Mouse (Mus musculus) midbrain, embryonic 16.5 days (tissue): ENCODE measurements around the gene Kcnab1. TPM values are rescaled to one million over a fixed set of nuclear protein-coding genes. Genes with fewer than 3 reads are reported as not detected.
A peak's percentile ranks its signal among the peaks of the same experiment; 100 is the strongest.

Source experiments
- ATAC-seq: fragments of 200-750 bp; cut with Nextera tagmentation; 2 replicates; pipeline ENCODE4 v1.8.0; 2017; ENCODE audit warnings: moderate TSS enrichment
- H3K27ac ChIP-seq: fragments of 300-500 bp; sonication (generic); 2 replicates; pipeline ENCODE4 v1.5.1; 2014; ENCODE audit warnings: mild to moderate bottlenecking, low read length, mixed read lengths
- H3K27me3 ChIP-seq: fragments of 300-500 bp; sonication (generic); 2 replicates; pipeline ENCODE4 v1.6.1; 2014; ENCODE audit warnings: low read depth, low read length, mixed read lengths; ENCODE audit not compliant: control insufficient read depth, insufficient read depth
- H3K36me3 ChIP-seq: fragments of 300-500 bp; sonication (generic); 2 replicates; pipeline ENCODE4 v1.6.1; 2014; ENCODE audit warnings: mild to moderate bottlenecking, low read length, moderate library complexity, mixed read lengths; ENCODE audit not compliant: control insufficient read depth, insufficient read depth
- H3K4me1 ChIP-seq: fragments of 300-500 bp; sonication (generic); 2 replicates; pipeline ENCODE4 v1.6.1; 2014; ENCODE audit warnings: mild to moderate bottlenecking, low read length, mixed read lengths; ENCODE audit not compliant: control insufficient read depth, insufficient read depth
- H3K4me2 ChIP-seq: fragments of 300-500 bp; sonication (generic); 2 replicates; pipeline ENCODE4 v1.6.1; 2014; ENCODE audit warnings: mild to moderate bottlenecking, low read length, mixed read lengths
- H3K4me3 ChIP-seq: fragments of 300-500 bp; sonication (generic); 2 replicates; pipeline ENCODE4 v1.5.1; 2014; ENCODE audit warnings: low read depth, mild to moderate bottlenecking, low read length, moderate library complexity, mixed read lengths
- H3K9ac ChIP-seq: fragments of 300-500 bp; sonication (generic); 2 replicates; pipeline ENCODE4 v1.6.1; 2014; ENCODE audit warnings: low read depth, low read length, mixed read lengths
- H3K9me3 ChIP-seq: fragments of 300-500 bp; sonication (generic); replicated peaks from 2 replicates; pipeline ENCODE4 v1.6.1; 2014; ENCODE audit warnings: mild to moderate bottlenecking, low read length, mixed read lengths; ENCODE audit not compliant: control insufficient read depth, poor library complexity, severe bottlenecking
- whole genome bisulfite sequencing: fragments of 180-500 bp; shearing (Covaris S2); extraction: QIAGEN DNeasy Blood & Tissue Kit; methylation state at CpG from one replicate; pipeline ENCODE4 v1.1.7; 2014; 5-methylcytosine and 5-hydroxymethylcytosine counted together
- polyA plus RNA-seq: library from polyadenylated mRNA; unstranded; fragments of >200 nt; fragmentation: Nextera tagmentation; extraction: Ambion mirVana; gene quantifications from 2 replicates; pipeline ENCODE4 v1.2.1, GENCODE M21; 2015

Kcnab1 gene
- polyA plus RNA-seq, 1 experiment from 2014 or later, result 9.0 TPM

DNA sequence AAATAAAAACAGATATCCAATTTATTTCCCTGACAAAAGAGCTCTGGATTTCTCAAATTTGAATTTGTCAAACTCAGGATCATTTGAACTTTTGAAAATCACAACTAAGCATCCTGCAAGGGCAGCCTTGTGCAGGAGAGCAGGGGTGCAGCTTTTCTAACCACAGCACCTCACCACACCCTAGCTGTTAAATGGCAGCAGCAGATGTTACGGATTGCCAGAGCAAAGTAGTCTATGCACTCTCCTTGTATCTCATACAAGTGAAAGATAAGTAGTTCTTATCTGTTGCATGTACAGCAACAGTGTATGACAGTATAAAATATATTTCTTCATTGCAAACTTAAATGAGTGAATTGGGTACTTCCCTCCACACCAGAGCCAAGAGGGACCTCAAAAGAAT is 20.4 kb downstream of the Kcnab1 start:
- no peak overlapping the region for H3K9ac ChIP-seq
- WGBS, result 85% methylated on average over 1 of the region's 1 CpGs
- H3K27me3 ChIP-seq, result no peaks in the 10 kb centered on the region

DNA sequence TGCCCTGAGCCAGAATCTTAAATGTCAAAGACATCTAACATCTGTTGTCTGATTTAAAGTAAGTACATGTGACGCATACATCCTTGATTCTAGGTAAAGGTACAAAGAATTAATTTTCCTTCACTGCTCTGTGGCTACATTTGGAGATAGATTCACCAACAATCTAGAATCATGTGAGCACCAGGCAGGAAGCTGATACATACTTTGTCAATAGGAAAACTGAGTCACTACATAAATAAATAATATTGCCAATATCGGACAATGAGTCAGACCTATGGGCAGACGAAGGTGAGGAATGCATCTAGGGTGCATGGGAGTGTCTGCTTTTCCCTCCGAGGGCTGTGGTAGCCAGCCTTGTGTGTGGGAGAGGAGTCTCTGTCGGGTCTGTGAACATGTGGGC is 25.7 kb downstream of the Kcnab1 start:
- H3K27me3 ChIP-seq, result no peaks in the 10 kb centered on the region
- no peaks in the 10 kb centered on the region for H3K9me3 ChIP-seq
- no peaks in the 10 kb centered on the region for H3K36me3 ChIP-seq
- no peak overlapping the region for H3K9ac ChIP-seq
- ATAC-seq, result no peak
- no peaks in the 10 kb centered on the region for H3K4me1 ChIP-seq
- H3K27ac ChIP-seq, result no peak overlapping the region
- no peak overlapping the region for H3K4me2 ChIP-seq
- WGBS, result 84% methylated on average over 5 of the region's 5 CpGs
- no peak overlapping the region for H3K4me3 ChIP-seq

More for the DNA sequence above, 20.4 kb downstream of the Kcnab1 start:
- no peak for ATAC-seq
- H3K4me3 ChIP-seq, result no peak overlapping the region
- H3K4me2 ChIP-seq, result no peak overlapping the region
- no peak overlapping the region for H3K27ac ChIP-seq
- H3K4me1 ChIP-seq, result no peaks in the 10 kb centered on the region
- H3K9me3 ChIP-seq, result no peaks in the 10 kb centered on the region
- no peaks in the 10 kb centered on the region for H3K36me3 ChIP-seq

DNA sequence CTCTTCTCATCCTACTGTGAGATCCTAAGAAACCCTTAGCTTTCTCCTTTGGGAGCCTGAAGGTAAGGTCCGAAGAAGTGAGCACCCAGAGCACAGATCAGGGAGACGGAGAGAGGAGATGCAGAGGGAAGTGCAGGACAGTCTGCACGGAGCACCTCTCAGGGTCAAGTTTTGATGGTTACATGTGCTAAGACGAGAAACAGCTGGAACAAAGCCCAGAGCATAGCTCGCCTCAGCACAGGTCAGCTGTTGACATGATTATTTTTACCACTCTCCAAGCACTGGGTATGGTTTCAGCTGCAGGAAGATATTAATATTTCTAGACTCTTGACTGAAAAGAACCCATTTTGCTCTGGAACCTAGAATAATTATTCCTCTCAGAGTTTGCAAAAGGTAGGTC is 27.7 kb downstream of the Kcnab1 start:
- no peaks in the 10 kb centered on the region for H3K36me3 ChIP-seq
- no peak overlapping the region for H3K4me3 ChIP-seq
- WGBS, result 83% methylated on average over 5 of the region's 5 CpGs
- H3K4me2 ChIP-seq, result no peak overlapping the region
- no peaks in the 10 kb centered on the region for H3K4me1 ChIP-seq
- H3K27me3 ChIP-seq, result no peaks in the 10 kb centered on the region
- ATAC-seq, result no peak
- H3K27ac ChIP-seq, result no peak overlapping the region
- H3K9ac ChIP-seq, result no peak overlapping the region
- no peaks in the 10 kb centered on the region for H3K9me3 ChIP-seq

DNA sequence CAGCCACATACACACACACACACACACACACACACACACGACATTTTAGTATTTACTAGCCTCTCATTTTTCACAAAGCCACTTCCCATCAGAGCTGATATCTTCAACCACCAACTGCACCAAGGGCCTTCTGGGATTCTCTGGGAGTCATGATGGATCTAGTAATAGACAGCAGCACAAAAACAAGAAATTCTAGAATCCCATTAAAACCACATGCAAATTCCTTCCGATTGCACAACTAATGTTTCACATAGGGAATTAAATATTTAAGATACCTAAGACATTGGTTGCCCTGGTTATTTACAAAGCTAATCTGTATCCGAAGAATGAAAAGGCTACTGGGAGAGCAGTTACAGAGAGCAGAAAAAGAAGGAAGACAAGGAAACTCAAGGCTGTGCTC is 29.6 kb downstream of the Kcnab1 start:
- no peaks in the 10 kb centered on the region for H3K4me1 ChIP-seq
- H3K27me3 ChIP-seq, result no peaks in the 10 kb centered on the region
- H3K4me3 ChIP-seq, result no peak overlapping the region
- H3K9me3 ChIP-seq, result no peaks in the 10 kb centered on the region
- no peak overlapping the region for H3K4me2 ChIP-seq
- no peak for ATAC-seq
- H3K9ac ChIP-seq, result no peak overlapping the region
- no peak overlapping the region for H3K27ac ChIP-seq
- no peaks in the 10 kb centered on the region for H3K36me3 ChIP-seq
- 82% methylated on average over 3 of the region's 3 CpGs for WGBS

DNA sequence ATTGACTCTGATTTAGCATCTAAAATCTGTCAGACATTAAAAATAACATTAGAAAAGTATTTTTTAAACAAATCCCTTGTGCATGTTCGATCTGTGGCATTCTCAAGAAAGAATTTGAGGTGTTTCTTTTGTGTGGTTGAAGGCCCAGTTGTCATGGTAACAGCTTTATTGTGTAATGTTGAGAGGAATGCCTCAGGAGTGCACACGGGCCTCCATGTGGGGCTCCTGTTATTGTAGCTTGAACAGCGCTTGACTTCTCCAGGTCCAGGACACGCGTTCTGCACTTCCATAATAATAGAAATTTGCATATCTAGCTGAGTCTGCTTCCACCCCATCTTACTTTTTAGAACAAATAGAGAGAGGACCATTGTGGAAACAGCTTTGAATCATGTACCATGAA is 36.0 kb downstream of the Kcnab1 start:
- Histone ChIP-seq H3K9ac (no peak overlapping the region), H3K36me3 (no peaks in the 10 kb centered on the region), H3K4me3 (no peak overlapping the region), H3K27me3 (no peaks in the 10 kb centered on the region), H3K9me3 (no peaks in the 10 kb centered on the region), H3K27ac (no peak overlapping the region), H3K4me2 (no peak overlapping the region), H3K4me1 (peaks cover 3% of the 10 kb centered on the region; the same call in 1 of the 2 replicates)
- ATAC-seq, result peak; percentile 90
- 7% methylated on average over 5 of the region's 5 CpGs for WGBS

DNA sequence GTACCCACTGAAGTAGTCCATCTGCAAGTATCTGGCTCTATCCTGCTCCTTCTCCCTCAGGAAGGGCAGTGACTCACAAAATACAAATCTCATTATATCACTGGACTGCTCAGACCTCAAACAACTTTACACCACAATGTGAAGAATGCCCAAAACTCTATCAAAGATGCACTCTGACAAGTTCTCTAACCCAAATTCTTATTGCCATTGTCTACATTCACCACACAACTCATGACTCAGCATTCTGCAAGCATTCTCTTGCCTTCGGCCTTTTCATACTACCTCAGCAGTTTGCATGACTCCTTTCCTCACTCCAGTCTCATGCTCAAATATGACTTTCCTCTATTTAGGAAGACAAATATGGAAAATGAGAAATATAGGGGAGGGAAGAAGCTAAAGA is 42.6 kb downstream of the Kcnab1 start:
- Histone ChIP-seq H3K4me2 (no peak overlapping the region), H3K9me3 (no peaks in the 10 kb centered on the region), H3K36me3 (no peaks in the 10 kb centered on the region), H3K27ac (no peak overlapping the region), H3K27me3 (no peaks in the 10 kb centered on the region), H3K4me1 (no peaks in the 10 kb centered on the region), H3K4me3 (no peak overlapping the region), H3K9ac (no peak overlapping the region)
- 80% methylated on average over 1 of the region's 1 CpGs for WGBS
- no peak for ATAC-seq

DNA sequence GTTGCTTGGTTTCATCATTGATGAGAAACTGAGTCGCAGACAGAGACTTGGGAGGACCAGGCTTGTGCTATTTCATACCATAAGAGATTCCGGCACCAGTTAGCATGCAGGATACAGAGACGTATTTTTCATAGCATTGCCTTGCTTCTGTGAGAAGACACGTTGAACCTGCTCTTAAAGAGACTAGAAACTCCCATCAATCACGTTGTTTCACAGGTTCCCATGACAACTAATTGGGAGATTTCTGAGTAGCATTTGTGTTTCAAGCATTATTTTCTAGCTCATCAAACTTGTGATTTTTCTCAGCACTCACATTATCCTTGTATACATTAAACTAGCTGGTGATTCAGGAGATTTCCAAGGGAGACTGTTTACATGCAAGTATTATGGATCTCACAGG is 63.8 kb downstream of the Kcnab1 start:
- Histone ChIP-seq H3K4me2 (no peak overlapping the region), H3K27ac (no peak overlapping the region), H3K9me3 (no peaks in the 10 kb centered on the region), H3K9ac (no peak overlapping the region), H3K27me3 (no peaks in the 10 kb centered on the region), H3K36me3 (no peaks in the 10 kb centered on the region), H3K4me3 (no peak overlapping the region), H3K4me1 (no peaks in the 10 kb centered on the region)
- ATAC-seq, result no peak
- 71% methylated on average over 5 of the region's 5 CpGs for WGBS

DNA sequence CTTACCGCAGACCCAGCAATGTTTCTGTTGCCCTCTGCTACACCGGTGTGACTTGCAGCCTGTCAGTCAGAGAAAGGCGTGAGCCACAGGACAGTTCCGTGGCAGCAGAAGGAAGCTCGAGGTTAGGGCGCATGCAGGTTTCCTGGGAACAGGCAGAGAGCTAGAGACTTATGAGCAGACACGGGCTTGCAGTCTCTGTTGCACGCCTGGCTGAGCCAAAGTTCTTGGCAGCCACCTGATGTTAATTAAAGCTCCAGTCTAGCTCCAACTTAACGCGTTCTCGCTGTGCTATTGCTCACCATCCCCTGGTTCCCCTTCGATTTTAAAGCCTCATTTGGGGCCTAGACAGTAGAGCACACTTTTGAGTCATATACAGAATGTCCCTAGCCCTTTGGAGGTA is 65.4 kb downstream of the Kcnab1 start:
- no peaks in the 10 kb centered on the region for H3K27me3 ChIP-seq
- 69% methylated on average over 12 of the region's 12 CpGs for whole genome bisulfite sequencing

DNA sequence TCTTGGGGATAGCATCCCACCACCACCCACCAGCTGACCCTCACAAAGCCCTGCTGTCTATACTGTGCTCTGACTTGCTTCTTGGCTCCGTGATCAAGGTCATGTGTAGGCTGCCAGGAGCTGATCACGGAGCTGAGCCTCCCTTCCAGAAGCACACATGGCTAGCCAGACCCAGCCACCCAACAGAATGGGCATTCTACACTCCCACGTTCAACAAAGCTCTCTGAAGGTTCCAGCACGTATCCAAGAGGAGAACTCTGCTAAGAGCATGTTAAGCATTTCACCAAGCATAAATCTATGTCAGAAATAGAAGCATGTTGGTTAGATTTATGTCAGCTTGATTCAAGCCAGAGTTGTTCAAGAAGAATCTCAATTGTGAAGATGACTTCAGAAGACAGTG is 66.6 kb downstream of the Kcnab1 start:
- Histone ChIP-seq H3K4me1 (no peaks in the 10 kb centered on the region), H3K9me3 (no peaks in the 10 kb centered on the region), H3K27ac (no peak overlapping the region), H3K4me3 (no peak overlapping the region), H3K9ac (no peak overlapping the region), H3K4me2 (no peak overlapping the region), H3K36me3 (no peaks in the 10 kb centered on the region), H3K27me3 (no peaks in the 10 kb centered on the region)
- WGBS, result 87% methylated on average over 4 of the region's 4 CpGs
- ATAC-seq, result no peak

More for the DNA sequence above, 65.4 kb downstream of the Kcnab1 start:
- no peak overlapping the region for H3K4me3 ChIP-seq
- H3K36me3 ChIP-seq, result no peaks in the 10 kb centered on the region
- no peaks in the 10 kb centered on the region for H3K9me3 ChIP-seq
- H3K27ac ChIP-seq, result no peak overlapping the region
- no peaks in the 10 kb centered on the region for H3K4me1 ChIP-seq
- no peak for ATAC-seq
- no peak overlapping the region for H3K4me2 ChIP-seq
- no peak overlapping the region for H3K9ac ChIP-seq

DNA sequence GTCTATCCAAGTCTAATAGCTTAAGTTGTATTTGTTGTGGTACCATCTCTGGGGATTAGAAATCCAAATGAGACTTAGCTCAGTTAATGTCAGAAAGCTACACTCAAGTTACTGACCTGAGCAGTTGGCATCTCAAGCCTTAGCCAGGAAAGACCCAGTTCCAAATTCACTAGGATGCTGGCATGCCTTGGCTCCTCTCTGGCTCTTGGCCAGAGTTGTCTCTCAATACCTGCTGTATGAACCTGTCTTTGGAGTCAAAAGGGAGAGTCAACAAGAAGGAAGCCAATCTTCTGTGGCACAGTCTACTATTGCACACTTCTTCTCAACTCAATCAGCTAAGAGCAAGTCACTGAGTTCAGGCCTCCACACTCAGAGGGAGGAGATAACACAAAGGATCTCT is 67.7 kb downstream of the Kcnab1 start:
- no peak overlapping the region for H3K4me2 ChIP-seq
- H3K27me3 ChIP-seq, result no peaks in the 10 kb centered on the region
- ATAC-seq, result no peak
- no peak overlapping the region for H3K27ac ChIP-seq
- H3K4me3 ChIP-seq, result no peak overlapping the region
- no peaks in the 10 kb centered on the region for H3K9me3 ChIP-seq
- no peaks in the 10 kb centered on the region for H3K36me3 ChIP-seq
- H3K4me1 ChIP-seq, result no peaks in the 10 kb centered on the region
- no peak overlapping the region for H3K9ac ChIP-seq
